Mouse (Mus musculus): ENCODE measurements around the gene Pnp2. TPM values are rescaled to one million over a fixed set of nuclear protein-coding genes. Genes with fewer than 3 reads are reported as not detected.
"Not testable (repeated sequence)": the region's sequence is repeated elsewhere in the genome, so short reads cannot be mapped to it uniquely, and the experiment has no call there.

Gene Pnp2
- polyA plus RNA-seq, 1 experiment, result 3.1 TPM

DNA sequence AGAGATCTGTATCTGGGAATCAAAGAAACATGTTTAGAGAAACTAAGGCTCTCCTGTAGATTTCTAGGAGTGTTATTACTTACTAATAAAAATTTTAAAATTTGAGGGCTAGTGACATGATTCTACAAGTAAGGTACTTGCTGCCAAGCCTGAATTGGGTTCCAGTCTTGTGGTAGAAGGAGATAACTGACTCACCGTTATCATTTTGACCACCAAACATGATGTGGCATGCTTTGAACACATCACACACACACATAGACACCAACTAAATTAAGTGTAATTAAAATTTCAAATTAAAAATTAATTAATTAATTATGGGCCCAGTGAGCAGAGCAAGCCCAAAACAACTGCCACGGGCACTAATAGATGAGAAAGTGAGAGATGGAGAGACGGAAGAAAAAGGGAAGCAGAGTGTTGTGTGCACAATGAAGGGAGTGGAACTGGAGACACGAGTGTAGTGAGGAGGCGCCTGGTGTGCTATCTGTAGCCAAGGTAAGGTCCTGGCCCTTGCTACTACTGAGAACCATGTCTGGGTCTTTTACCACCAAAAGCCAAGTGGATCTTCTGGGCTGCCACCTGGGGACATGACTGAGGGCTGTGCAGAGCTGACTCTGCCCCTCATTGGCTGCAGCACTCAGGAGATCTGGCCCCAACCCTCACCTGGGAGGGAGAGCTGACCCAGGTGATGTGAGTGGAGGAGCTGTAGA lies 2.6 kb downstream of the Pnp2 start:
- not testable (repeated sequence) for H3K4me1 ChIP-seq (ENCODE audit: control insufficient read depth, insufficient read depth, insufficient read length); H3K36me3 ChIP-seq (ENCODE audit: control insufficient read depth, insufficient read depth, low read length); H3K27ac ChIP-seq (ENCODE audit: insufficient read depth, low read length); DNase-seq (ENCODE audit: low read depth in 1 of 2, low spot score in 2 of 2); H3K27me3 ChIP-seq (ENCODE audit: control insufficient read depth, insufficient read depth, low read length); H3K4me3 ChIP-seq (ENCODE audit: extremely low read depth, insufficient read depth, insufficient read length)
- 82% methylated on average over 5 of the region's 5 CpGs for WGBS

DNA sequence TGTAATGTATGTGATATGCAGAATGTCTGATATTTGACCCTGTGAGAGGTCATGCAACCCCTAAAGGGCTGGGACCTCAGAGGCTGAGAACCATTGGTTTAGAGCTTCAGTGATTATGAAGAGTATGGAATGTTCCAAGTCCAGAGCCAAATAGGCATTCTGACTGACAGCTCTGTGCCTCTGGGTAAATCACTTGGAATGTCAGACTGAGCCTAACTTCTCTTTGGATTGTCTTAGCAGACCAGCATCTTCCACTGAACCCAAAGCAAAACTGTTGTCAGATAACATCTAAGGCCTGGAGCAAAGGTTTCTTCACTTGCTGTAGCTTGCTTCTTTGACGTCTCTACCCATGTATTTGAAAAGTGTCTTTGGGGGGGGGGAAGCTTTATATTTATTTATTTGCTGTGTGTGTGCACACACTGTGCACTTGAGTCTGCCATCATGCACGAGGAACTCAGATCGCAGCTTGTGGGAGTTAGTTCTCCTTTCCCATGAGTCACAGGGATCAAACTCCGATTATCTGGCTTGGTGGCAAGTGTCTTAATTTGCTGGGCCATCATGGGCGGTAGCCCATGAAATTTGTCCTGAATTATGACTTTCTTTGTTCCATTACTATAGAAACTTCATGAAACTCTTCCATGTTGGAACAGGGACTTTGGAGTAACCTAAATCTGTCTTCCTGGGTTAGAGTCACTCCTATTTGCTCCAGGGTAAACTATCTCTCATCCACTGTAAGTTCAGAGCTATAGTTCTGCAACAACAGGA lies 12.6 kb downstream of the Pnp2 start:
- peaks cover 7% of the 10 kb centered on the region; the same call in 1 of the 2 replicates for H3K4me1 ChIP-seq (ENCODE audit: control insufficient read depth, insufficient read depth, insufficient read length)
- no peak for DNase-seq (ENCODE audit: low read depth in 1 of 2, low spot score in 2 of 2)
- TF ChIP-seq CTCF (IDR thresholded peaks at IDR 0.05; ENCODE audit: extremely low read depth, insufficient read depth, insufficient read length, insufficient replicate concordance), result no peak
- H3K27ac ChIP-seq (ENCODE audit: insufficient read depth, low read length), result no peak overlapping the region
- no peaks in the 10 kb centered on the region for H3K36me3 ChIP-seq (ENCODE audit: control insufficient read depth, insufficient read depth, low read length)
- WGBS, result 88% methylated on average over 5 of the region's 5 CpGs
- H3K4me3 ChIP-seq (ENCODE audit: extremely low read depth, insufficient read depth, insufficient read length), result no peak overlapping the region
- H3K27me3 ChIP-seq (ENCODE audit: control insufficient read depth, insufficient read depth, low read length), result no peaks in the 10 kb centered on the region

- no peak for TF ChIP-seq CTCF (IDR thresholded peaks at IDR 0.05; ENCODE audit: extremely low read depth, insufficient read depth, insufficient read length, insufficient replicate concordance)
- no peak for TF ChIP-seq POLR2A (IDR thresholded peaks at IDR 0.05; ENCODE audit: low read depth, low read length)
- Histone ChIP-seq H3K27ac (ENCODE audit: insufficient read depth, low read length) (no peak overlapping the region), H3K4me3 (ENCODE audit: extremely low read depth, insufficient read depth, insufficient read length) (no peak overlapping the region), H3K36me3 (ENCODE audit: control insufficient read depth, insufficient read depth, low read length) (no peaks in the 10 kb centered on the region), H3K27me3 (ENCODE audit: control insufficient read depth, insufficient read depth, low read length) (no peaks in the 10 kb centered on the region), H3K4me1 (ENCODE audit: control insufficient read depth, insufficient read depth, insufficient read length) (peaks cover 7% of the 10 kb centered on the region; the same call in 1 of the 2 replicates)
- WGBS, result 69% methylated on average over 1 of the region's 1 CpGs
- no peak for DNase-seq (ENCODE audit: low read depth in 1 of 2, low spot score in 2 of 2)
These were observed 13.2 kb downstream of the Pnp2 start for GRCm38 (mm10) chr14:50969041-50969440.

DNA sequence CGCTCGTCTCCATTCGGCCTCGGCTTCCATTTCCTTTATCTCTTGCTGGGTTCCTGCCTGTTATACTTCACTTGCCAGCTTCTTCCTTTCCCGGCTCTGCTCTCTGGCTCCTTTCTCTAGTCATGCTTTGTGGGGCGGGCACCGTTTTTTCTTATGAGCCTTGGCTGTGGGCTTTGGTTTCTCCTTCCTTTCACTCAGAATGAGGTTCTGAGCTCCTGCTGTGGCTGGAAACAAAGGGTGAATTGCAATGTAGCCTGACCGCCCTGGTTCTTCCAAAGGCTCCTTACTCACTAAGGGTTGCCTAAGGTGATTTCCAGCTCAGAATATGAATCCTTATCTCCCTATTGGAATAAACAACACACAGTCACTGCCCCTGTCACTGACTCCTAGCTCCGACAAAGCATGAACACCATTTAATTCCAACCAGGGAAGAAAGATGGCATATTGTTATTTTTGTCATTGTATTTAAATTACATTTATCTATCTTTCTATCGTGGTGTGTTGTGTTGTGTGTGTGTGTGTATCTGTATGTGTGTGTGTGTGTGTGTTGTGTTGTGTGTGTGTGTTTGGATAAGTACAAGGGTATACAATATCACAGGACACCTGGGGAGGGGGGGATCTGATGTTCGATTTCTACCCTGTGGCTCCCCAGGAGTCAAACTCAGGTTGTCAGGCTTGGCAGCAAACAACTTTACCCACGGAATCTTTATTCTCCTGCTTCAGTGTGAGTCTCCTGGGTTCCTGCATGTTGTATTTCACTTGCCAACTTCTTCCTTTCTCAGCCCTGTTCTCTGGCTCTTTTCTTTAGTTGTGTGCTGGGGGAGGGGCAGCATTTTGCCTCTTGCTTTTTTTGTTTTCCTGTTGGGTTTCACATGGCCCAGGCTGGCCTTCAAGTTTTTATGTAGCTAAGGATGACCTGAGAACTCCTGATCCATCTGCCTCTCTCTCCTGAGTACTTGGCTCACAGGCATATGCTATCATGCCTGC lies 14.1 kb downstream of the Pnp2 start:
- Histone ChIP-seq H3K27me3 (ENCODE audit: control insufficient read depth, insufficient read depth, low read length) (no peaks in the 10 kb centered on the region), H3K27ac (ENCODE audit: insufficient read depth, low read length) (no peak overlapping the region), H3K4me1 (ENCODE audit: control insufficient read depth, insufficient read depth, insufficient read length) (peaks cover 7% of the 10 kb centered on the region; the same call in 1 of the 2 replicates), H3K36me3 (ENCODE audit: control insufficient read depth, insufficient read depth, low read length) (no peaks in the 10 kb centered on the region), H3K4me3 (ENCODE audit: extremely low read depth, insufficient read depth, insufficient read length) (no peak overlapping the region)
- 36% methylated on average over 12 of the region's 12 CpGs for WGBS
- no peak for DNase-seq (ENCODE audit: low read depth in 1 of 2, low spot score in 2 of 2)
- TF ChIP-seq POLR2A (IDR thresholded peaks at IDR 0.05; ENCODE audit: low read depth, low read length), result no peak
- no peak for TF ChIP-seq CTCF (IDR thresholded peaks at IDR 0.05; ENCODE audit: extremely low read depth, insufficient read depth, insufficient read length, insufficient replicate concordance)

DNA sequence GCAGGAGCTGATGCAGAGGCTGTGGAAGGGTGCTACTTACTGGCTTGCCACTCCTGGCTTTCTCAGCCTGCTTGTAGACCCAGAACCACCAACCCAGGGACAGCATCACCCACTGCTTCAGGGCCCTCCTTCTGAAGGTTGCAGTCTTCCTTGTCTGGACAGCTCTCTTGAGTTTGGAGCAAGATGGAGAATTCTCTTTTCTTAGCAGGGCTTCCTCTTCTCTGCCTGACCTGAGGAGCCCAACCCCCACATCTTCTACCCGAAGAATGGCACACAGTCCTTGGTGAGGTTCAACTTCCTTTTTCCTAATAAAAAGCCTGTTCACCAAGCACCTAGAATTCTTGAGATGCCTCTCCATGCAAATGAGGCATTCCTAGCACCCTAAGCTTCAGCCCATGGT lies 15.0 kb downstream of the Pnp2 start:
- WGBS, result 11% methylated on average over 1 of the region's 1 CpGs
- Histone ChIP-seq H3K4me3 (ENCODE audit: extremely low read depth, insufficient read depth, insufficient read length) (no peak overlapping the region), H3K36me3 (ENCODE audit: control insufficient read depth, insufficient read depth, low read length) (no peaks in the 10 kb centered on the region), H3K27ac (ENCODE audit: insufficient read depth, low read length) (no peak overlapping the region), H3K4me1 (ENCODE audit: control insufficient read depth, insufficient read depth, insufficient read length) (peaks cover 7% of the 10 kb centered on the region; the same call in 1 of the 2 replicates), H3K27me3 (ENCODE audit: control insufficient read depth, insufficient read depth, low read length) (no peaks in the 10 kb centered on the region)
- TF ChIP-seq POLR2A (IDR thresholded peaks at IDR 0.05; ENCODE audit: low read depth, low read length) (no peak), CTCF (IDR thresholded peaks at IDR 0.05; ENCODE audit: extremely low read depth, insufficient read depth, insufficient read length, insufficient replicate concordance) (no peak)
- DNase-seq (ENCODE audit: low read depth in 1 of 2, low spot score in 2 of 2), result no peak

GRCm38 (mm10) chr14:50973054-50973453 lies 17.3 kb downstream of the Pnp2 start:
- not testable (repeated sequence) for H3K36me3 ChIP-seq (ENCODE audit: control insufficient read depth, insufficient read depth, low read length); DNase-seq (ENCODE audit: low read depth in 1 of 2, low spot score in 2 of 2); H3K4me3 ChIP-seq (ENCODE audit: extremely low read depth, insufficient read depth, insufficient read length); H3K27ac ChIP-seq (ENCODE audit: insufficient read depth, low read length); H3K27me3 ChIP-seq (ENCODE audit: control insufficient read depth, insufficient read depth, low read length)
- H3K4me1 ChIP-seq (ENCODE audit: control insufficient read depth, insufficient read depth, insufficient read length), result peaks cover 14% of the 10 kb centered on the region; the same call in 1 of the 2 replicates
- WGBS, result 89% methylated on average over 5 of the region's 5 CpGs
